In genomic region chr11:100013691-100014171, GRCm38 (mm10) we compare ENCODE assay signal across 29 mouse cellular contexts. TPM values are rescaled to one million over a fixed set of nuclear protein-coding genes. Genes with fewer than 3 reads are reported as not detected.
DNase-seq lines count a peak whose midpoint lies in the region; ATAC-seq and TF ChIP-seq lines count a peak whose summit lies in the region.
"Had no signal": no experiment of that assay in that cellular context is flagged by ENCODE, and none has a peak within 500 bp of the region (broad histone marks: within the 10 kb centered on the region; RNA-seq: fewer than 3 reads in every experiment).

No protein-coding gene starts in this region.

- H3K4me1 ChIP-seq in lung, embryonic 14.5 days (ENCODE audit: insufficient read depth) = no peaks in the 10 kb centered on the region
- H3K4me1 ChIP-seq in lung, adult 2 months (ENCODE audit: control insufficient read depth, insufficient read depth, low read length) = no peaks in the 10 kb centered on the region
- H3K4me1 ChIP-seq in embryonic facial prominence, embryonic 15.5 days = no peaks in the 10 kb centered on the region
- H3K4me1 ChIP-seq: forebrain, embryonic 10.5 days; hindbrain, embryonic 10.5 days; liver, embryonic 12.5 days; midbrain, embryonic 10.5 days had no signal

- no peak for ATAC-seq in lung, embryonic 14.5 days (ENCODE audit: insufficient read depth)
- ATAC-seq in embryonic facial prominence, embryonic 15.5 days (ENCODE audit: insufficient number of reproducible peaks, low FRiP score, low TSS enrichment, low read depth) = no peak
- ATAC-seq: hindbrain, postnatal 0 days; liver, embryonic 12.5 days had no signal

- no peak overlapping the region for H3K27ac ChIP-seq in lung, embryonic 14.5 days (ENCODE audit: low read depth)
- 0 out of 2 replicates have a peak overlapping the region, but pooled peaks have one; percentile 5 for H3K27ac ChIP-seq in embryonic facial prominence, embryonic 15.5 days (replicated peaks)
- H3K27ac ChIP-seq: forebrain, embryonic 10.5 days; gastrocnemius, adult 2 months; hindbrain, embryonic 10.5 days; hindbrain, postnatal 0 days; left cerebral cortex, adult 2 months; liver, embryonic 12.5 days; macrophage; midbrain, embryonic 10.5 days had no signal

- TF ChIP-seq POLR2A in lung, adult 2 months (IDR thresholded peaks at IDR 0.05; ENCODE audit: borderline replicate concordance, extremely low read depth, low read depth, low read length) = no peak

- H3K4me3 ChIP-seq in lung, embryonic 14.5 days (ENCODE audit: low read depth, low read length) = no peak overlapping the region
- H3K4me3 ChIP-seq in lung, adult 2 months (replicated peaks; ENCODE audit: extremely low read depth, low read depth, low read length) = no peak overlapping the region
- H3K4me3 ChIP-seq in embryonic facial prominence, embryonic 15.5 days (replicated peaks) = no peak overlapping the region
- H3K4me3 ChIP-seq: forebrain, embryonic 10.5 days; gastrocnemius, adult 2 months; hindbrain, embryonic 10.5 days; left cerebral cortex, adult 2 months; liver, embryonic 12.5 days; midbrain, embryonic 10.5 days had no signal

- H3K9me3 ChIP-seq in lung, embryonic 14.5 days (ENCODE audit: low read depth, low read length) = no peaks in the 10 kb centered on the region
- no peaks in the 10 kb centered on the region for H3K9me3 ChIP-seq in embryonic facial prominence, embryonic 15.5 days (replicated peaks)
- H3K9me3 ChIP-seq: forebrain, embryonic 10.5 days; hindbrain, embryonic 10.5 days; liver, embryonic 12.5 days; midbrain, embryonic 10.5 days had no signal

- no peak for TF ChIP-seq CTCF in lung, embryonic 14.5 days (IDR thresholded peaks at IDR 0.05; ENCODE audit: low read depth)
- no peak for TF ChIP-seq CTCF in lung, adult 2 months (IDR thresholded peaks at IDR 0.05; ENCODE audit: insufficient read depth, low read length)

- WGBS in lung, embryonic 14.5 days = 43% methylated on average over 4 of the region's 4 CpGs
- WGBS in lung, adult 2 months = 41% methylated on average over 4 of the region's 4 CpGs
- WGBS in embryonic facial prominence, embryonic 15.5 days = 48% methylated on average over 4 of the region's 4 CpGs

- no peaks in the 10 kb centered on the region for H3K27me3 ChIP-seq in lung, embryonic 14.5 days (ENCODE audit: insufficient read depth, low read length)
- H3K27me3 ChIP-seq in embryonic facial prominence, embryonic 15.5 days = no peaks in the 10 kb centered on the region
- H3K27me3 ChIP-seq: liver, embryonic 12.5 days had no signal

- no peaks in the 10 kb centered on the region for H3K36me3 ChIP-seq in lung, embryonic 14.5 days (ENCODE audit: insufficient read depth)
- no peaks in the 10 kb centered on the region for H3K36me3 ChIP-seq in embryonic facial prominence, embryonic 15.5 days
- H3K36me3 ChIP-seq: forebrain, embryonic 10.5 days; hindbrain, embryonic 10.5 days; liver, embryonic 12.5 days; midbrain, embryonic 10.5 days had no signal

- no peak overlapping the region for H3K4me2 ChIP-seq in lung, embryonic 14.5 days
- no peak overlapping the region for H3K4me2 ChIP-seq in embryonic facial prominence, embryonic 15.5 days (replicated peaks)
- H3K4me2 ChIP-seq: liver, embryonic 12.5 days had no signal

- H3K9ac ChIP-seq in lung, embryonic 14.5 days = no peak overlapping the region
- no peak overlapping the region for H3K9ac ChIP-seq in embryonic facial prominence, embryonic 15.5 days
- H3K9ac ChIP-seq: liver, embryonic 12.5 days had no signal

- peak; percentile 70 for DNase-seq in lung, embryonic 14.5 days
- DNase-seq in lung, adult 2 months = no peak
- peak; percentile 17 for DNase-seq in lung, postnatal 14 days
- DNase-seq in urinary bladder, postnatal 14 days (ENCODE audit: low spot score) = peak; percentile 72
- no peak for DNase-seq in gastrocnemius, adult 18-20 months (ENCODE audit: low spot score)
- DNase-seq in left cerebral cortex, adult 8-10 months (ENCODE audit: low spot score in 2 of 2) = no peak
- DNase-seq: adrenal gland, adult 2 months; cerebellum, adult 9-11 months; gastrocnemius, adult 2 months; heart, adult 18-20 months; kidney, adult 2 months; kidney, postnatal 36 days; retina, postnatal 1 day; right cerebral cortex, postnatal 4 days; thymus, postnatal 25 days had no signal

RNA-seq across cellular contexts. Expression of gene Krt33a, which starts 2.3 kb away (rescaled TPM):
- not detected in 2 replicates for polyA plus RNA-seq in lung, embryonic 14.5 days (2014; fragmentation: Nextera tagmentation; extraction: Ambion mirVana)
- polyA plus RNA-seq in lung, adult 2 months (2012; rRNA removed) = not detected in 2 replicates
- 6.0 and 11.3 TPM in 2 replicates for polyA plus RNA-seq in embryonic facial prominence, embryonic 15.5 days (2015; fragmentation: Nextera tagmentation; extraction: Ambion mirVana)
- under 1 TPM in 1 of 2 experiments, not detected in 1; 0.21 TPM for total RNA-seq in gastrocnemius, adult 18-20 months (2021)
- not detected for total RNA-seq in left cerebral cortex, adult 8-10 months (2022)
- total RNA-seq: adrenal gland, adult 2 months; gastrocnemius, adult 2 months; heart, adult 18-20 months; hindbrain, postnatal 0 days; left cerebral cortex, adult 2 months; monocyte, adult 5-6 weeks had no signal
- polyA plus RNA-seq: adrenal gland, adult 2 months; forebrain, embryonic 10.5 days; heart, embryonic 16.5 days; hindbrain, embryonic 10.5 days; hindbrain, postnatal 0 days; kidney, adult 2 months; limb, embryonic 11.5 days; liver, embryonic 12.5 days; macrophage; midbrain, embryonic 10.5 days; neural tube, embryonic 11.5 days; testis, adult 2 months had no signal

RNA-seq across cellular contexts. Expression of gene Krt33b, which starts 15.9 kb away (rescaled TPM):
- not detected in 2 replicates for polyA plus RNA-seq in lung, embryonic 14.5 days (2014; fragmentation: Nextera tagmentation; extraction: Ambion mirVana)
- not detected in 2 replicates for polyA plus RNA-seq in lung, adult 2 months (2012; rRNA removed)
- 7.3 and 17.9 TPM in 2 replicates for polyA plus RNA-seq in embryonic facial prominence, embryonic 15.5 days (2015; fragmentation: Nextera tagmentation; extraction: Ambion mirVana)
- not detected for total RNA-seq in gastrocnemius, adult 18-20 months (2021)
- total RNA-seq in left cerebral cortex, adult 8-10 months (2022) = not detected
- total RNA-seq: adrenal gland, adult 2 months; gastrocnemius, adult 2 months; heart, adult 18-20 months; hindbrain, postnatal 0 days; left cerebral cortex, adult 2 months; monocyte, adult 5-6 weeks had no signal
- polyA plus RNA-seq: adrenal gland, adult 2 months; cortical plate, adult 2 months; forebrain, embryonic 10.5 days; heart, embryonic 16.5 days; hindbrain, embryonic 10.5 days; kidney, adult 2 months; liver, embryonic 12.5 days; macrophage; midbrain, embryonic 10.5 days; neural tube, embryonic 11.5 days; testis, adult 2 months had no signal

RNA-seq across cellular contexts. Expression of gene Krtap17-1, which starts 19.9 kb away (rescaled TPM):
- polyA plus RNA-seq in lung, embryonic 14.5 days (2014; fragmentation: Nextera tagmentation; extraction: Ambion mirVana) = 0.75 and 0.87 TPM in 2 replicates
- 5.5 and 8.8 TPM in 2 replicates for polyA plus RNA-seq in lung, adult 2 months (2012; rRNA removed)
- polyA plus RNA-seq in embryonic facial prominence, embryonic 15.5 days (2015; fragmentation: Nextera tagmentation; extraction: Ambion mirVana) = 4.9 and 9.8 TPM in 2 replicates
- not detected for total RNA-seq in gastrocnemius, adult 18-20 months (2021)
- not detected for total RNA-seq in left cerebral cortex, adult 8-10 months (2022)
- total RNA-seq: adrenal gland, adult 2 months; gastrocnemius, adult 2 months; heart, adult 18-20 months; left cerebral cortex, adult 2 months; monocyte, adult 5-6 weeks had no signal
- polyA plus RNA-seq: adrenal gland, adult 2 months; cortical plate, adult 2 months; forebrain, embryonic 10.5 days; heart, embryonic 16.5 days; hindbrain, embryonic 10.5 days; kidney, adult 2 months; liver, embryonic 12.5 days; macrophage; midbrain, embryonic 10.5 days; neural tube, embryonic 11.5 days had no signal

RNA-seq across cellular contexts. Expression of gene Krtap16-1, which starts 27.3 kb away (rescaled TPM):
- polyA plus RNA-seq in lung, embryonic 14.5 days (2014; fragmentation: Nextera tagmentation; extraction: Ambion mirVana) = not detected in 2 replicates
- polyA plus RNA-seq in lung, adult 2 months (2012; rRNA removed) = not detected in 2 replicates
- polyA plus RNA-seq in embryonic facial prominence, embryonic 15.5 days (2015; fragmentation: Nextera tagmentation; extraction: Ambion mirVana) = 3.8 and 5.7 TPM in 2 replicates
- total RNA-seq in gastrocnemius, adult 18-20 months (2021) = not detected
- total RNA-seq in left cerebral cortex, adult 8-10 months (2022) = not detected
- total RNA-seq: adrenal gland, adult 2 months; gastrocnemius, adult 2 months; heart, adult 18-20 months; hindbrain, postnatal 0 days; left cerebral cortex, adult 2 months; monocyte, adult 5-6 weeks had no signal
- polyA plus RNA-seq: adrenal gland, adult 2 months; cortical plate, adult 2 months; forebrain, embryonic 10.5 days; heart, embryonic 16.5 days; hindbrain, embryonic 10.5 days; hindbrain, postnatal 0 days; kidney, adult 2 months; limb, embryonic 11.5 days; liver, embryonic 12.5 days; macrophage; midbrain, embryonic 10.5 days had no signal

RNA-seq across cellular contexts. Expression of gene Krt34, which starts 27.6 kb away (rescaled TPM):
- not detected in 2 replicates for polyA plus RNA-seq in lung, embryonic 14.5 days (2014; fragmentation: Nextera tagmentation; extraction: Ambion mirVana)
- 0.07 TPM in 1 of 2 replicates, not detected in the other for polyA plus RNA-seq in lung, adult 2 months (2012; rRNA removed)
- polyA plus RNA-seq in embryonic facial prominence, embryonic 15.5 days (2015; fragmentation: Nextera tagmentation; extraction: Ambion mirVana) = 3.6 and 7.8 TPM in 2 replicates
- under 1 TPM in 1 of 2 experiments, not detected in 1; 0.25 TPM for total RNA-seq in gastrocnemius, adult 18-20 months (2021)
- not detected for total RNA-seq in left cerebral cortex, adult 8-10 months (2022)
- total RNA-seq: adrenal gland, adult 2 months; gastrocnemius, adult 2 months; heart, adult 18-20 months; hindbrain, postnatal 0 days; left cerebral cortex, adult 2 months; monocyte, adult 5-6 weeks had no signal
- polyA plus RNA-seq: adrenal gland, adult 2 months; cortical plate, adult 2 months; forebrain, embryonic 10.5 days; heart, embryonic 16.5 days; hindbrain, embryonic 10.5 days; hindbrain, postnatal 0 days; kidney, adult 2 months; limb, embryonic 11.5 days; liver, embryonic 12.5 days; macrophage; midbrain, embryonic 10.5 days; neural tube, embryonic 11.5 days; testis, adult 2 months had no signal

Comparison
In these comparisons a context has a peak if more than half of its experiments do, and no peak if none do; other contexts are left out.
1. DNase-seq: peak in lung, embryonic 14.5 days (single experiment), lung, postnatal 14 days (single experiment) and urinary bladder, postnatal 14 days (single experiment); none in lung, adult 2 months (single experiment), gastrocnemius, adult 18-20 months (single experiment) and left cerebral cortex, adult 8-10 months (0 of 2).